Mouse (Mus musculus) layer of hippocampus, postnatal 25 days (tissue): Measurements from ENCODE around the gene Olfr146. TPM values are rescaled to one million over a fixed set of nuclear protein-coding genes. Genes with fewer than 3 reads are reported as not detected.

Experiments
- DNase-seq, 2 experiments: peaks; one replicate each; pipeline ENCODE4 v3.0.0; 2022; ENCODE audit warnings: mixed read lengths in 2 of 2, low spot score in 1 of 2; ENCODE audit errors: extremely low spot score in 1 of 2
- microRNA-seq, 2 experiments: library from miRNA; unstranded; fragments of <30 nt; microRNA quantifications; one replicate each; pipeline ENCODE4 v1.2.0; 2021
- total RNA-seq, 2 experiments: library from RNA; stranded (reverse); gene quantifications; 2 replicates each; pipeline ENCODE4 v1.2.3; 2021

Gene Olfr146
- total RNA-seq: not detected

DNA sequence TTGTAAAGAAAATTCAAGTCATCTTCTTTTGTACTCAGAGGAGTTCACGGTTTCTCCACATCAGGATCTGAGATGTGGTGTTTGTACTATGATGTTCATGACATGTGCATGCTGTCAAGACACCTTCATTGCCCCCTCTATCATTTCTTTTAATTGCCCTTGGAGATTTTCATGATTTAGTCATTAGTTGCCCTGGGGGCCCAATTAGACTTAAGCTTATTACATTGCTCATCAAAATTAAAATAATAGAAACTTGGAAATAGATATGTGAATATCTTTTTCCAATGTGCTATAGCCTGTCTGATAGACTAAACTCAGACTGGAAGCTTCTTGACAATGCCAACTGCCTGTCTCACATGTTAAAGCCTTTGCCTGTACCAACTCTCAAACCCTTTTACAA is at the start of gene Olfr146:
Gene Olfr146 (minus strand): TSS at position 101 of the 400 bp plus-strand sequence.
- DNase-seq: no peak

DNA sequence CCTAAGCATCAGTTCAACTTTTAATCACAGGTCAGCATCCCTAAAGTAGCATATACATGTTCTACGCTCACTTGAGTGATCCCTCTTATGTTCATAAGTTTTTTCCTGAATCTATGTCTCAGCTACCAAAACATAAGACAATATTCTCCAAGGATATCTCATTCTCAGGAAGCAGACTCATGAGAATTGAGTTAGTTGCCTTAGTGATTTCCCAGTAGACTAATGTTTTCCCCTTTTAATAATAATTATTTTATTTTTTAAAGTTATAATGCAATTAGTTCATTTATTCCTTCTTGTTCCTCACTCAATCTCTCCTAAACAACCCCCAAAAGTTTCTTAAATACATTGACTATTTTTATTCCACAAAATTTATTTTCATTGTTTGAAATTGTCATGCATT is 41.7 kb upstream of the Olfr146 start, which contains the start of gene Olfr937:
Gene Olfr937 (minus strand): TSS at position 101 of the 400 bp plus-strand sequence.
- no peak for DNase-seq

DNA sequence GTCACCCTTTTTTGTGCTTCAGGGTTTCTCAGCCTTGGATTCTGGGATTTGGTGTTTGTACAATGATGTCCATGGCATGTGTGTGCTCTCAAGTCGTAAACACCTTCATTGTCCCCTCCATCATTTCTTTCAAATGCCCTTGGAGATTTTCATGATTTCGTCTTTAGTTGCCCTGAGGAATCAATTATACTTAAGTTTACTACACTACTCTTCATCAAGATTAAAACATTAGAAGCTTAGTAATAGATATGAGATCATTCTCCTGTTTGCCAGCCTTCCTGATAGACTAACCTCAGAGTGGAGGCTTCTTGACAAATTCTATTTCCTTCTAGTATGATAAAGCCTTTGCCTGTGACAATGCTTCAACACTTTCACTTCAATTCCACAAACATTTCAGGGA is 23.6 kb downstream of the Olfr146 start, which contains the start of gene Olfr935:
Gene Olfr935 (minus strand): TSS at position 101 of the 400 bp plus-strand sequence.
- DNase-seq: no peak

DNA sequence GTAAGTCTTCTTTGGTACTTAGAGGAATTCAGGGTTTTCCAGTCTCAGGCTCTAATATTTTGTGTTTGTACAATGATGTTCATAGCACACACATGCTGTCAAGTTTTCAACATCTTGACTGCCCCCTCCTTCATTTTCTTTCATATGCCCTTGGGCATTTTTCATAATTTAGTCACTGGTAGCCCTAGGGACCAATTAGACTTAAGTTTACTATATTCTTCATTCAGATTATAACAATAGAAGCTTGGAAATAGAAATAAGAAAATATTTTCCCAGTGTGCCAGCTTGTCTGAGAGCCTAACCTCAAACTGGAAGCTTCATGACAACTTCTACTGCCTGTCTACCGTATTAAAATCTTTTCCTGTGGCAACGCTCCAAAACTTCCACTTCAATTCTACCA is 35.0 kb downstream of the Olfr146 start, which contains the start of gene Olfr934:
Gene Olfr934 (minus strand): TSS at position 101 of the 400 bp plus-strand sequence.
- no peak for DNase-seq

DNA sequence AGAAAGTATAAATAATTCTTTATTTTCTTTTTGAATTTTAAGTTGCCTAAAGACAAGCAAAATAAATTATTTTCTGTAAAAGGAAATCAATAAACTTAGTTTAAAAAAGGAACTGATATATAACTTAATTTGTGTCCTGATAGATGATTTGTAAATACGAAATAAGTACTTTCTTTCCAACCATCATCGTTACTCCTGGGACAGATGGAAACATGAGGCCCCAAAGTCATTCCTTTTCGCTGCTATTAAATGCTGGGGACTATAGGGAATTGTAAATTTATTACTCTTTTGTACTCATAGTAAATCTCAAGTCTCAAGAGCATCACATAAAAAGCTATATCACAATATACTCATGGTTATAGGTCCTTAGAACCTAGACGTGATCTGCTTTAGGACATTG is 51.2 kb downstream of the Olfr146 start, which contains the start of gene Olfr933:
Gene Olfr933 (plus strand): TSS at position 301 of the 400 bp plus-strand sequence.
- no peak for DNase-seq

Small RNAs within 50 kb of the gene (microRNA-seq; reads per million reads assigned to microRNA genes)
- gene Gm25529: 0 reads per million in 2 experiments

Other genes starting within 250 kb of the Olfr146 start
- not detected for gene Olfr922, start 208.8 kb downstream of the Olfr146 start, total RNA-seq
- gene Olfr923, start 196.8 kb downstream of the Olfr146 start, total RNA-seq: not detected
- not detected for gene Olfr924, start 178.9 kb downstream of the Olfr146 start, total RNA-seq
- gene Olfr26, start 168.3 kb downstream of the Olfr146 start, total RNA-seq: not detected
- not detected for gene Olfr926, start 146.3 kb downstream of the Olfr146 start, total RNA-seq
- not detected for gene Olfr930, start 93.6 kb downstream of the Olfr146 start, total RNA-seq
- gene Olfr933, start 51.1 kb downstream of the Olfr146 start, total RNA-seq: not detected
- not detected for gene Olfr934, start 35.1 kb downstream of the Olfr146 start, total RNA-seq
- not detected for gene Olfr935, start 23.7 kb downstream of the Olfr146 start, total RNA-seq
- gene Olfr937, start 41.6 kb upstream of the Olfr146 start, total RNA-seq: not detected
- gene Olfr938, start 55.5 kb upstream of the Olfr146 start, total RNA-seq: not detected
- not detected for gene Olfr27, start 104.8 kb upstream of the Olfr146 start, total RNA-seq
- not detected for gene Olfr943, start 142.9 kb upstream of the Olfr146 start, total RNA-seq
- gene Olfr944, start 178.5 kb upstream of the Olfr146 start, total RNA-seq: not detected
- gene Olfr1537, start 226.6 kb upstream of the Olfr146 start, total RNA-seq: not detected